Mouse (Mus musculus) CD4-positive, CD25-positive, alpha-beta regulatory T cell, adult 4 months (primary cell): ENCODE results near the gene Ifitm3. TPM values are rescaled to one million over a fixed set of nuclear protein-coding genes. Genes with fewer than 3 reads are reported as not detected.

Experiments
- polyA plus RNA-seq, 2 experiments: library from polyadenylated mRNA; unstranded; fragments of 100-300 nt; shearing (Covaris generic); gene quantifications; one replicate each; pipeline ENCODE4 v1.2.1; 2017

Gene Ifitm3
- polyA plus RNA-seq, 2 experiments from 2014 or later, result 2.9 to 4.4 TPM

Other genes starting within 250 kb of the Ifitm3 start
- gene Cyp2e1, start 247.0 kb downstream of the Ifitm3 start, polyA plus RNA-seq, result under 1 TPM in 1 of 2 experiments, not detected in 1; 0.28 TPM
- under 1 TPM in 1 of 2 experiments, not detected in 1; 0.51 TPM for gene Syce1, start 222.9 kb downstream of the Ifitm3 start, polyA plus RNA-seq
- under 1 TPM; 0.20 to 0.46 TPM for gene Zfp941, start 188.6 kb downstream of the Ifitm3 start, polyA plus RNA-seq
- gene Urah, start 175.8 kb downstream of the Ifitm3 start, polyA plus RNA-seq, result not detected
- gene Scgb1c1, start 165.2 kb downstream of the Ifitm3 start, polyA plus RNA-seq, result not detected
- not detected for gene Odf3, start 163.0 kb downstream of the Ifitm3 start, polyA plus RNA-seq
- gene Gm45785, start 154.4 kb downstream of the Ifitm3 start, polyA plus RNA-seq, result not detected
- gene Ric8a, start 153.8 kb downstream of the Ifitm3 start, polyA plus RNA-seq, result 10 to 100 TPM; 61.4 to 67.7 TPM
- gene Bet1l, start 153.2 kb downstream of the Ifitm3 start, polyA plus RNA-seq, result 10 to 100 TPM; 42.8 to 60.4 TPM
- gene Psmd13, start 128.8 kb downstream of the Ifitm3 start, polyA plus RNA-seq, result 100 to 1,000 TPM in 1 of 2 experiments, 10 to 100 TPM in 1; 94.9 to 150 TPM
- 10 to 100 TPM in 1 of 2 experiments, 1 to 10 TPM in 1; 9.4 to 12.6 TPM for gene Sirt3, start 128.5 kb downstream of the Ifitm3 start, polyA plus RNA-seq
- gene Cox8b, start 110.3 kb downstream of the Ifitm3 start, polyA plus RNA-seq, result not detected
- not detected for gene Nlrp6, start 89.9 kb downstream of the Ifitm3 start, polyA plus RNA-seq
- gene Pgghg, start 69.4 kb downstream of the Ifitm3 start, polyA plus RNA-seq, result 10 to 100 TPM; 15.1 to 30.9 TPM
- gene Ifitm5, start 60.5 kb downstream of the Ifitm3 start, polyA plus RNA-seq, result not detected
- under 1 TPM in 1 of 2 experiments, not detected in 1; 0.82 TPM for gene Gm45717, start 54.8 kb downstream of the Ifitm3 start, polyA plus RNA-seq
- 10 to 100 TPM; 39.6 to 46.5 TPM for gene Ifitm2, start 54.8 kb downstream of the Ifitm3 start, polyA plus RNA-seq
- not detected for gene Ifitm1, start 43.5 kb downstream of the Ifitm3 start, polyA plus RNA-seq
- gene Ifitm6, start 7.2 kb upstream of the Ifitm3 start, polyA plus RNA-seq, result not detected
- gene Gm17387, start 18.4 kb upstream of the Ifitm3 start, polyA plus RNA-seq, result not detected
- gene B4galnt4, start 50.3 kb upstream of the Ifitm3 start, polyA plus RNA-seq, result 1 to 10 TPM; 6.6 to 7.8 TPM
- 100 to 1,000 TPM; 293 to 427 TPM for gene Pkp3, start 67.4 kb upstream of the Ifitm3 start, polyA plus RNA-seq
- 100 to 1,000 TPM; 202 to 308 TPM for gene Sigirr, start 89.8 kb upstream of the Ifitm3 start, polyA plus RNA-seq
- not detected for gene Ano9, start 107.0 kb upstream of the Ifitm3 start, polyA plus RNA-seq
- gene Ptdss2, start 111.6 kb upstream of the Ifitm3 start, polyA plus RNA-seq, result 10 to 100 TPM in 1 of 2 experiments, 1 to 10 TPM in 1; 6.7 to 10.1 TPM
- gene Rnh1, start 162.1 kb upstream of the Ifitm3 start, polyA plus RNA-seq, result 100 to 1,000 TPM; 121 to 188 TPM
- gene Hras, start 183.2 kb upstream of the Ifitm3 start, polyA plus RNA-seq, result 1 to 10 TPM; 3.8 to 4.3 TPM
- gene Lrrc56, start 183.4 kb upstream of the Ifitm3 start, polyA plus RNA-seq, result 1 to 10 TPM; 2.2 to 4.5 TPM
- gene Lmntd2, start 203.3 kb upstream of the Ifitm3 start, polyA plus RNA-seq, result 1 to 10 TPM; 8.5 to 9.6 TPM
- 10 to 100 TPM; 14.2 to 15.9 TPM for gene Rassf7, start 205.1 kb upstream of the Ifitm3 start, polyA plus RNA-seq
- 10 to 100 TPM; 45.3 to 54.8 TPM for gene Phrf1, start 218.0 kb upstream of the Ifitm3 start, polyA plus RNA-seq